Mouse (Mus musculus) layer of hippocampus, adult 2 months (tissue): ENCODE measurements around the gene Krba1. TPM values are rescaled to one million over a fixed set of nuclear protein-coding genes. Genes with fewer than 3 reads are reported as not detected.

Experiments
- DNase-seq, 2 experiments: peaks; one replicate each; pipeline ENCODE4 v3.0.0; 2022; ENCODE audit warnings: low spot score in 2 of 2
- H3K27ac ChIP-seq: fragments of 200-600 bp; 2 replicates; pipeline ENCODE4 v1.8.1; 2022
- H3K4me3 ChIP-seq: fragments of 200-600 bp; 2 replicates; pipeline ENCODE4 v1.8.1; 2022; ENCODE audit warnings: mild to moderate bottlenecking
- CTCF ChIP-seq: fragments of 200-600 bp; conservative IDR thresholded peaks from 2 replicates; pipeline ENCODE4 v1.8.1; 2022; ENCODE audit warnings: antibody characterized with exemption, mild to moderate bottlenecking, moderate library complexity
- long read RNA-seq, 2 experiments: library from polyadenylated mRNA; stranded (forward); transcript quantifications; one replicate each; pipeline ENCODE4 v2.0.0; 2021; ENCODE audit warnings: borderline mapping rate in 2 of 2
- total RNA-seq, 2 experiments: library from RNA; stranded (reverse); gene quantifications; 2 replicates each; pipeline ENCODE4 v1.2.3; 2021

The Krba1 gene
- 10 to 100 TPM; 42.9 to 49.3 TPM for total RNA-seq
- long read RNA-seq, experiment 1, full-length matches to known transcripts: 2 of 22 reads
- long read RNA-seq, experiment 1, partial matches to known transcripts: 6 of 22 reads
- long read RNA-seq, experiment 1, other reads (novel, unspliced or antisense): 14 of 22 reads
- long read RNA-seq, experiment 2, full-length matches to known transcripts: 10 of 32 reads
- long read RNA-seq, experiment 2, partial matches to known transcripts: 2 of 32 reads
- long read RNA-seq, experiment 2, other reads (novel, unspliced or antisense): 20 of 32 reads

- peak; percentile 81 to 87 for DNase-seq
- TF ChIP-seq CTCF: no peak
- H3K27ac ChIP-seq: peak within 1 kb of the TSS; percentile 97
- peak within 1 kb of the TSS; percentile 96 for H3K4me3 ChIP-seq
Measured at GRCm38 (mm10) chr6:48395105-48396007, at the start of gene Krba1. Gene Krba1 (plus strand): TSS chr6:48395586.

- TF ChIP-seq CTCF: no peak
- no peak for DNase-seq
- Histone ChIP-seq H3K4me3 (no peak overlapping the region), H3K27ac (no peak overlapping the region)
Measured at GRCm38 (mm10) chr6:48358897-48359296, 36.5 kb upstream of the Krba1 start.

- no peak overlapping the region for H3K27ac ChIP-seq
- H3K4me3 ChIP-seq: no peak overlapping the region
- DNase-seq: no peak
- TF ChIP-seq CTCF: no peak
Measured at GRCm38 (mm10) chr6:48366322-48366996, 28.9 kb upstream of the Krba1 start.

- TF ChIP-seq CTCF: no peak
- no peak for DNase-seq
- Histone ChIP-seq H3K27ac (no peak overlapping the region), H3K4me3 (no peak overlapping the region)
Measured at GRCm38 (mm10) chr6:48388221-48388620, 7.2 kb upstream of the Krba1 start.

- TF ChIP-seq CTCF: no peak
- Histone ChIP-seq H3K4me3 (no peak overlapping the region), H3K27ac (no peak overlapping the region)
- no peak for DNase-seq
Measured at GRCm38 (mm10) chr6:48393811-48394210, 1.6 kb upstream of the Krba1 start.

- DNase-seq: no peak
- Histone ChIP-seq H3K4me3 (peak overlapping the region; percentile 96), H3K27ac (peak overlapping the region; percentile 97)
- TF ChIP-seq CTCF: no peak
Measured at GRCm38 (mm10) chr6:48396008-48396595, 716 bp downstream of the Krba1 start.

GRCm38 (mm10) chr6:48396686-48397085 lies 1.3 kb downstream of the Krba1 start:
- TF ChIP-seq CTCF: no peak
- DNase-seq: no peak
- peak overlapping the region; percentile 96 for H3K4me3 ChIP-seq
- peak overlapping the region; percentile 97 for H3K27ac ChIP-seq

- Histone ChIP-seq H3K27ac (peak overlapping the region; percentile 97), H3K4me3 (peak overlapping the region; percentile 96)
- peak; percentile 77 for TF ChIP-seq CTCF
- peak in 1 of 2 experiments; percentile 44 for DNase-seq
Measured at GRCm38 (mm10) chr6:48397336-48397735, 1.9 kb downstream of the Krba1 start.

- Histone ChIP-seq H3K4me3 (no peak overlapping the region), H3K27ac (no peak overlapping the region)
- no peak for DNase-seq
- TF ChIP-seq CTCF: no peak
Measured at GRCm38 (mm10) chr6:48399906-48400305, 4.5 kb downstream of the Krba1 start.

- no peak overlapping the region for H3K27ac ChIP-seq
- no peak for DNase-seq
- no peak for TF ChIP-seq CTCF
Measured at GRCm38 (mm10) chr6:48404071-48404470, 8.7 kb downstream of the Krba1 start.

GRCm38 (mm10) chr6:48409726-48410343 lies 14.4 kb downstream of the Krba1 start:
- peak in 1 of 2 experiments; percentile 3 for DNase-seq
- Histone ChIP-seq H3K4me3 (no peak overlapping the region), H3K27ac (no peak overlapping the region)
- no peak for TF ChIP-seq CTCF

More at GRCm38 (mm10) chr6:48404071-48404470, 8.7 kb downstream of the Krba1 start:
- H3K4me3 ChIP-seq: no peak overlapping the region

GRCm38 (mm10) chr6:48410551-48410950 lies 15.2 kb downstream of the Krba1 start:
- Histone ChIP-seq H3K27ac (no peak overlapping the region), H3K4me3 (no peak overlapping the region)
- no peak for TF ChIP-seq CTCF
- peak in 1 of 2 experiments; percentile 7 for DNase-seq
